Mouse (Mus musculus): Measurements from ENCODE around the gene Iars2. TPM values are rescaled to one million over a fixed set of nuclear protein-coding genes. Genes with fewer than 3 reads are reported as not detected.

The Iars2 gene
- polyA plus RNA-seq, 1 experiment from 2014 or later = 29.0 TPM

- H3K9ac ChIP-seq (ENCODE audit: low read depth, low read length) = no peak overlapping the region
- ATAC-seq (ENCODE audit: low read depth) = no peak
- no peaks in the 10 kb centered on the region for H3K9me3 ChIP-seq (ENCODE audit: control insufficient read depth, low read length)
- DNase-seq (ENCODE audit: low spot score) = no peak
- 85% methylated on average over 4 of the region's 4 CpGs for WGBS
- H3K4me1 ChIP-seq (ENCODE audit: control insufficient read depth, insufficient read depth, low read length) = no peaks in the 10 kb centered on the region
- H3K4me3 ChIP-seq (ENCODE audit: low read depth, low read length) = no peak overlapping the region
- H3K27me3 ChIP-seq (replicated peaks; ENCODE audit: control insufficient read depth, insufficient read depth, low read length) = no peaks in the 10 kb centered on the region
- H3K4me2 ChIP-seq (ENCODE audit: low read depth, low read length) = no peak overlapping the region
- H3K36me3 ChIP-seq (ENCODE audit: control insufficient read depth, insufficient read depth, low read length) = peaks cover 47% of the 10 kb centered on the region
- no peak overlapping the region for H3K27ac ChIP-seq (replicated peaks; ENCODE audit: low read depth, low read length)
Observed at GRCm38 (mm10) chr1:185358211-185358610, 29.0 kb upstream of the Iars2 start.

- H3K9ac ChIP-seq (ENCODE audit: low read depth, low read length) = no peak overlapping the region
- no peak for ATAC-seq (ENCODE audit: low read depth)
- WGBS = 93% methylated on average over 8 of the region's 8 CpGs
- H3K4me2 ChIP-seq (ENCODE audit: low read depth, low read length) = no peak overlapping the region
- H3K4me3 ChIP-seq (ENCODE audit: low read depth, low read length) = no peak overlapping the region
- H3K4me1 ChIP-seq (ENCODE audit: control insufficient read depth, insufficient read depth, low read length) = no peaks in the 10 kb centered on the region
- no peak for DNase-seq (ENCODE audit: low spot score)
- no peaks in the 10 kb centered on the region for H3K27me3 ChIP-seq (replicated peaks; ENCODE audit: control insufficient read depth, insufficient read depth, low read length)
- H3K36me3 ChIP-seq (ENCODE audit: control insufficient read depth, insufficient read depth, low read length) = peaks cover 65% of the 10 kb centered on the region
- H3K9me3 ChIP-seq (ENCODE audit: control insufficient read depth, low read length) = no peaks in the 10 kb centered on the region
- H3K27ac ChIP-seq (replicated peaks; ENCODE audit: low read depth, low read length) = no peak overlapping the region
Observed at GRCm38 (mm10) chr1:185356246-185356645, 27.1 kb upstream of the Iars2 start.

- Histone ChIP-seq H3K4me1 (ENCODE audit: control insufficient read depth, insufficient read depth, low read length) (no peaks in the 10 kb centered on the region), H3K9ac (ENCODE audit: low read depth, low read length) (no peak overlapping the region), H3K4me2 (ENCODE audit: low read depth, low read length) (no peak overlapping the region), H3K36me3 (ENCODE audit: control insufficient read depth, insufficient read depth, low read length) (peaks cover 77% of the 10 kb centered on the region), H3K9me3 (ENCODE audit: control insufficient read depth, low read length) (no peaks in the 10 kb centered on the region), H3K27me3 (replicated peaks; ENCODE audit: control insufficient read depth, insufficient read depth, low read length) (no peaks in the 10 kb centered on the region), H3K4me3 (ENCODE audit: low read depth, low read length) (no peak overlapping the region), H3K27ac (replicated peaks; ENCODE audit: low read depth, low read length) (no peak overlapping the region)
- WGBS = 87% methylated on average over 4 of the region's 4 CpGs
- no peak for ATAC-seq (ENCODE audit: low read depth)
- no peak for DNase-seq (ENCODE audit: low spot score)
Observed at GRCm38 (mm10) chr1:185354731-185355130, 25.5 kb upstream of the Iars2 start.

GRCm38 (mm10) chr1:185353351-185353750 lies 24.2 kb upstream of the Iars2 start:
- no peak overlapping the region for H3K27ac ChIP-seq (replicated peaks; ENCODE audit: low read depth, low read length)

GRCm38 (mm10) chr1:185352151-185352550 lies 23.0 kb upstream of the Iars2 start:
- 95% methylated on average over 12 of the region's 12 CpGs for WGBS
- Histone ChIP-seq H3K9me3 (ENCODE audit: control insufficient read depth, low read length) (no peaks in the 10 kb centered on the region), H3K27me3 (replicated peaks; ENCODE audit: control insufficient read depth, insufficient read depth, low read length) (no peaks in the 10 kb centered on the region), H3K27ac (replicated peaks; ENCODE audit: low read depth, low read length) (no peak overlapping the region), H3K9ac (ENCODE audit: low read depth, low read length) (no peak overlapping the region), H3K4me2 (ENCODE audit: low read depth, low read length) (no peak overlapping the region), H3K4me3 (ENCODE audit: low read depth, low read length) (no peak overlapping the region), H3K36me3 (ENCODE audit: control insufficient read depth, insufficient read depth, low read length) (peaks cover 88% of the 10 kb centered on the region), H3K4me1 (ENCODE audit: control insufficient read depth, insufficient read depth, low read length) (no peaks in the 10 kb centered on the region)
- DNase-seq (ENCODE audit: low spot score) = no peak
- ATAC-seq (ENCODE audit: low read depth) = no peak

More at GRCm38 (mm10) chr1:185353351-185353750, 24.2 kb upstream of the Iars2 start:
- Histone ChIP-seq H3K27me3 (replicated peaks; ENCODE audit: control insufficient read depth, insufficient read depth, low read length) (no peaks in the 10 kb centered on the region), H3K4me3 (ENCODE audit: low read depth, low read length) (no peak overlapping the region), H3K9ac (ENCODE audit: low read depth, low read length) (no peak overlapping the region), H3K9me3 (ENCODE audit: control insufficient read depth, low read length) (no peaks in the 10 kb centered on the region), H3K4me1 (ENCODE audit: control insufficient read depth, insufficient read depth, low read length) (no peaks in the 10 kb centered on the region), H3K36me3 (ENCODE audit: control insufficient read depth, insufficient read depth, low read length) (peaks cover 86% of the 10 kb centered on the region), H3K4me2 (ENCODE audit: low read depth, low read length) (no peak overlapping the region)
- no peak for ATAC-seq (ENCODE audit: low read depth)
- 97% methylated on average over 8 of the region's 8 CpGs for WGBS
- no peak for DNase-seq (ENCODE audit: low spot score)

GRCm38 (mm10) chr1:185350611-185351010 lies 21.4 kb upstream of the Iars2 start:
- ATAC-seq (ENCODE audit: low read depth) = no peak
- Histone ChIP-seq H3K9me3 (ENCODE audit: control insufficient read depth, low read length) (no peaks in the 10 kb centered on the region), H3K9ac (ENCODE audit: low read depth, low read length) (no peak overlapping the region), H3K36me3 (ENCODE audit: control insufficient read depth, insufficient read depth, low read length) (peaks cover 89% of the 10 kb centered on the region), H3K27me3 (replicated peaks; ENCODE audit: control insufficient read depth, insufficient read depth, low read length) (no peaks in the 10 kb centered on the region), H3K4me2 (ENCODE audit: low read depth, low read length) (no peak overlapping the region), H3K4me1 (ENCODE audit: control insufficient read depth, insufficient read depth, low read length) (no peaks in the 10 kb centered on the region), H3K4me3 (ENCODE audit: low read depth, low read length) (no peak overlapping the region), H3K27ac (replicated peaks; ENCODE audit: low read depth, low read length) (no peak overlapping the region)
- WGBS = 91% methylated on average over 4 of the region's 4 CpGs
- no peak for DNase-seq (ENCODE audit: low spot score)

DNA sequence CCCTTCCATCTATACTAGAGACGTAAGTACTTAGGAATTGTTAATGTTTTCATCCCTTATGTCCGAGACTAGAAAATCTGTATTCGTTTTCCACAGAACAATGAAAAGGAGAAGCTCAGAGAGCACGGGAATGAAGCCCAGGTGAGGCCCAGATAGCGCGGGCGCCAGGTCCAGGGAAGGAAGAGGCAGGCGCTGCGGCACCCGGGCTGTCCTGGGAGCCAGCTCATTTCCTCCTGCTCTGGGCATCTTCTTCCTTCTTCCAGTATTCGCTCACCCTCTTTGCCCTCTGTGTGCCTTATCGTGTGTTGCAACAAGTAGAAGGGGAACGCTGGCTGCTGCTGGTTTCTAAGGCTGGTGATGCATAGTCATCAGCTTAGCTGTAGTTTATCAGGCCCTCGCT lies 20.5 kb upstream of the Iars2 start:
- ATAC-seq (ENCODE audit: low read depth) (no peak), DNase-seq (ENCODE audit: low spot score) (no peak)
- Histone ChIP-seq H3K9ac (ENCODE audit: low read depth, low read length) (no peak overlapping the region), H3K27ac (replicated peaks; ENCODE audit: low read depth, low read length) (no peak overlapping the region), H3K4me3 (ENCODE audit: low read depth, low read length) (no peak overlapping the region), H3K4me1 (ENCODE audit: control insufficient read depth, insufficient read depth, low read length) (no peaks in the 10 kb centered on the region), H3K36me3 (ENCODE audit: control insufficient read depth, insufficient read depth, low read length) (peaks cover 88% of the 10 kb centered on the region), H3K9me3 (ENCODE audit: control insufficient read depth, low read length) (no peaks in the 10 kb centered on the region), H3K27me3 (replicated peaks; ENCODE audit: control insufficient read depth, insufficient read depth, low read length) (no peaks in the 10 kb centered on the region), H3K4me2 (ENCODE audit: low read depth, low read length) (no peak overlapping the region)
- WGBS = 94% methylated on average over 14 of the region's 14 CpGs

GRCm38 (mm10) chr1:185346188-185346587 lies 17.0 kb upstream of the Iars2 start:
- no peak overlapping the region for H3K9ac ChIP-seq (ENCODE audit: low read depth, low read length)
- no peaks in the 10 kb centered on the region for H3K4me1 ChIP-seq (ENCODE audit: control insufficient read depth, insufficient read depth, low read length)
- H3K4me2 ChIP-seq (ENCODE audit: low read depth, low read length) = no peak overlapping the region
- DNase-seq (ENCODE audit: low spot score) (no peak), ATAC-seq (ENCODE audit: low read depth) (no peak)
- no peak overlapping the region for H3K4me3 ChIP-seq (ENCODE audit: low read depth, low read length)
- peaks cover 88% of the 10 kb centered on the region for H3K36me3 ChIP-seq (ENCODE audit: control insufficient read depth, insufficient read depth, low read length)
- WGBS = 76% methylated on average over 10 of the region's 10 CpGs
- H3K9me3 ChIP-seq (ENCODE audit: control insufficient read depth, low read length) = no peaks in the 10 kb centered on the region
- no peaks in the 10 kb centered on the region for H3K27me3 ChIP-seq (replicated peaks; ENCODE audit: control insufficient read depth, insufficient read depth, low read length)
- H3K27ac ChIP-seq (replicated peaks; ENCODE audit: low read depth, low read length) = no peak overlapping the region

- H3K27ac ChIP-seq (replicated peaks; ENCODE audit: low read depth, low read length) = no peak overlapping the region
- WGBS = 85% methylated on average over 8 of the region's 8 CpGs
- no peak overlapping the region for H3K4me2 ChIP-seq (ENCODE audit: low read depth, low read length)
- peaks cover 80% of the 10 kb centered on the region for H3K36me3 ChIP-seq (ENCODE audit: control insufficient read depth, insufficient read depth, low read length)
- H3K4me3 ChIP-seq (ENCODE audit: low read depth, low read length) = no peak overlapping the region
- DNase-seq (ENCODE audit: low spot score) (no peak), ATAC-seq (ENCODE audit: low read depth) (no peak)
- H3K9ac ChIP-seq (ENCODE audit: low read depth, low read length) = no peak overlapping the region
- H3K4me1 ChIP-seq (ENCODE audit: control insufficient read depth, insufficient read depth, low read length) = no peaks in the 10 kb centered on the region
- H3K27me3 ChIP-seq (replicated peaks; ENCODE audit: control insufficient read depth, insufficient read depth, low read length) = no peaks in the 10 kb centered on the region
- no peaks in the 10 kb centered on the region for H3K9me3 ChIP-seq (ENCODE audit: control insufficient read depth, low read length)
Observed at GRCm38 (mm10) chr1:185343422-185343821, 14.2 kb upstream of the Iars2 start.
